Mouse (Mus musculus) MEL (cell line): ENCODE results near the gene Zcchc14. TPM values are rescaled to one million over a fixed set of nuclear protein-coding genes. Genes with fewer than 3 reads are reported as not detected.

Experiments used
- DNase-seq: peaks from one replicate; pipeline ENCODE4 v3.0.0; 2011; ENCODE audit warnings: low read depth, low spot score
- H3K27ac ChIP-seq: 2 replicates; pipeline ENCODE4 v1.5.1; 2012; ENCODE audit warnings: low read depth, mild to moderate bottlenecking, control low read depth, low read length, moderate library complexity; ENCODE audit not compliant: control insufficient read depth
- H3K27me3 ChIP-seq, 2 experiments: fragments of 150-350 bp in 1 of 2; sonication (generic) in 1 of 2; 2 replicates each; pipeline ENCODE4 v1.6.1; 2012; ENCODE audit warnings: low read length in 2 of 2, mild to moderate bottlenecking in 2 of 2, improper control_type of control experiment in 1 of 2, moderate library complexity in 1 of 2; ENCODE audit not compliant: insufficient read depth in 2 of 2, control insufficient read depth in 1 of 2
- H3K36me3 ChIP-seq, 2 experiments: 2 replicates each; pipeline ENCODE4 v1.6.1; 2012 to 2014; ENCODE audit warnings: low read length in 2 of 2, improper control_type of control experiment in 1 of 2, inconsistent platforms in 1 of 2, mild to moderate bottlenecking in 1 of 2; ENCODE audit not compliant: insufficient read depth in 2 of 2, control insufficient read depth in 1 of 2
- H3K4me1 ChIP-seq, 2 experiments: fragments of 150-350 bp in 1 of 2; sonication (generic) in 1 of 2; 2 replicates each; pipeline ENCODE4 v1.6.1; 2012; ENCODE audit warnings: low read length in 2 of 2, improper control_type of control experiment in 1 of 2, mild to moderate bottlenecking in 1 of 2; ENCODE audit not compliant: insufficient read depth in 2 of 2, control insufficient read depth in 1 of 2
- H3K4me3 ChIP-seq, 2 experiments: fragments of 150-350 bp in 1 of 2; sonication (generic) in 1 of 2; 2 replicates each; pipeline ENCODE4 v1.5.1; 2012; ENCODE audit warnings: low read depth in 2 of 2, low read length in 2 of 2, mild to moderate bottlenecking in 2 of 2, moderate library complexity in 2 of 2, control low read depth in 1 of 2, improper control_type of control experiment in 1 of 2; ENCODE audit not compliant: control insufficient read depth in 1 of 2, insufficient read depth in 1 of 2
- H3K79me2 ChIP-seq: 2 replicates; pipeline ENCODE4 v1.6.1; 2012; ENCODE audit warnings: mild to moderate bottlenecking, low read length, moderate library complexity; ENCODE audit not compliant: control insufficient read depth, poor library complexity, insufficient read depth
- H3K9ac ChIP-seq: 2 replicates; pipeline ENCODE4 v1.6.1; 2012; ENCODE audit warnings: low read depth, mild to moderate bottlenecking, control low read depth, low read length, moderate library complexity; ENCODE audit not compliant: control insufficient read depth, poor library complexity, severe bottlenecking
- H3K9me3 ChIP-seq: fragments of 150-350 bp; sonication (generic); replicated peaks from 2 replicates; pipeline ENCODE4 v1.6.1; 2012; ENCODE audit warnings: mild to moderate bottlenecking, low read length, improper control_type of control experiment, moderate library complexity; ENCODE audit not compliant: insufficient read depth
- BHLHE40 ChIP-seq: IDR thresholded peaks from 2 replicates; pipeline ENCODE4 v1.6.1; 2012; ENCODE audit warnings: low read depth, mild to moderate bottlenecking, inconsistent platforms, low read length, improper control_type of control experiment, borderline replicate concordance
- CTCF ChIP-seq, 3 experiments: IDR thresholded peaks in 2 of 3; conservative IDR thresholded peaks in 1 of 3; 2 replicates each; pipeline ENCODE4 v1.5.1; 2011 to 2012; ENCODE audit warnings: low read length in 3 of 3, low read depth in 2 of 3, mild to moderate bottlenecking in 2 of 3, improper control_type of control experiment in 1 of 3, inconsistent platforms in 1 of 3, mixed read lengths in 1 of 3, moderate library complexity in 1 of 3; ENCODE audit not compliant: control insufficient read depth in 1 of 3, insufficient read depth in 1 of 3, poor library complexity in 1 of 3, severe bottlenecking in 1 of 3
- E2F4 ChIP-seq: IDR thresholded peaks from 2 replicates; pipeline ENCODE4 v1.6.1; 2011; ENCODE audit warnings: low read depth, low read length, improper control_type of control experiment, borderline replicate concordance
- GATA1 ChIP-seq: IDR thresholded peaks from 2 replicates; pipeline ENCODE4 v1.6.1; 2011; ENCODE audit warnings: low read depth, low read length, improper control_type of control experiment
- JUND ChIP-seq: IDR thresholded peaks from 2 replicates; pipeline ENCODE4 v1.6.1; 2011; ENCODE audit warnings: low read depth, mild to moderate bottlenecking, improper control_type of control experiment, low read length
- KAT2A ChIP-seq: conservative IDR thresholded peaks from 2 replicates; pipeline ENCODE4 v1.6.1; 2012; ENCODE audit warnings: low read depth, low read length, improper control_type of control experiment, inconsistent platforms
- MAFK ChIP-seq: IDR thresholded peaks from 2 replicates; pipeline ENCODE4 v1.6.1; 2011; ENCODE audit warnings: low read depth, mild to moderate bottlenecking, low read length, improper control_type of control experiment, borderline replicate concordance
- MEF2A ChIP-seq: IDR thresholded peaks from 2 replicates; pipeline ENCODE4 v1.6.1; 2014; ENCODE audit warnings: low read depth, mild to moderate bottlenecking, inconsistent platforms, low read length, improper control_type of control experiment; ENCODE audit not compliant: poor library complexity, insufficient replicate concordance, severe bottlenecking; ENCODE audit errors: extremely low read depth
- MXI1 ChIP-seq: IDR thresholded peaks from 2 replicates; pipeline ENCODE4 v1.6.1; 2011; ENCODE audit warnings: mild to moderate bottlenecking, low read depth, low read length, improper control_type of control experiment
- NRF1 ChIP-seq: IDR thresholded peaks from 2 replicates; pipeline ENCODE4 v1.6.1; 2014; ENCODE audit warnings: low read depth, mild to moderate bottlenecking, inconsistent platforms, low read length, improper control_type of control experiment, moderate library complexity; ENCODE audit not compliant: poor library complexity, insufficient read depth, severe bottlenecking
- POLR2A ChIP-seq, 2 experiments: IDR thresholded peaks; 2 replicates each; pipeline ENCODE4 v1.6.1; 2011 to 2012; ENCODE audit warnings: low read length in 2 of 2, mild to moderate bottlenecking in 2 of 2, control low read depth in 1 of 2, improper control_type of control experiment in 1 of 2, low read depth in 1 of 2, moderate library complexity in 1 of 2; ENCODE audit not compliant: control insufficient read depth in 1 of 2, insufficient read depth in 1 of 2, poor library complexity in 1 of 2
- POLR2AphosphoS2 ChIP-seq: IDR thresholded peaks from 2 replicates; pipeline ENCODE4 v1.6.1; 2011; ENCODE audit warnings: low read length, improper control_type of control experiment
- RCOR1 ChIP-seq: IDR thresholded peaks from 2 replicates; pipeline ENCODE4 v1.6.1; 2012; ENCODE audit warnings: low read depth, mild to moderate bottlenecking, inconsistent platforms, low read length, improper control_type of control experiment
- SIN3A ChIP-seq: IDR thresholded peaks from 2 replicates; pipeline ENCODE4 v1.6.1; 2012; ENCODE audit warnings: low read length, improper control_type of control experiment, inconsistent platforms
- SMC3 ChIP-seq: IDR thresholded peaks from 2 replicates; pipeline ENCODE4 v1.6.1; 2011; ENCODE audit warnings: low read depth, low read length, improper control_type of control experiment
- TAL1 ChIP-seq: IDR thresholded peaks from 2 replicates; pipeline ENCODE4 v1.6.1; 2012; ENCODE audit warnings: mild to moderate bottlenecking, inconsistent platforms, low read length, moderate library complexity, mixed read lengths
- USF1 ChIP-seq: IDR thresholded peaks from 2 replicates; pipeline ENCODE4 v1.6.1; 2014; ENCODE audit warnings: low read depth, mild to moderate bottlenecking, inconsistent platforms, low read length, improper control_type of control experiment, moderate library complexity
- ZC3H11A ChIP-seq: IDR thresholded peaks from 2 replicates; pipeline ENCODE4 v1.6.1; 2012; ENCODE audit warnings: low read depth, mild to moderate bottlenecking, inconsistent platforms, low read length, improper control_type of control experiment
- ZMIZ1 ChIP-seq: IDR thresholded peaks from 2 replicates; pipeline ENCODE4 v1.6.1; 2012; ENCODE audit warnings: low read depth, mild to moderate bottlenecking, inconsistent platforms, low read length, improper control_type of control experiment, moderate library complexity
- ZNF384 ChIP-seq: IDR thresholded peaks from 2 replicates; pipeline ENCODE4 v1.6.1; 2012; ENCODE audit warnings: low read depth, mild to moderate bottlenecking, inconsistent platforms, low read length, improper control_type of control experiment
- polyA plus RNA-seq, 2 experiments: library from polyadenylated mRNA; stranded (reverse) in 1 of 2; unstranded in 1 of 2; fragments of >175 nt in 1 of 2; fragments of >200 nt in 1 of 2; gene quantifications; 2 replicates each; pipeline versions ENCODE4 v1.2.1 to v1.2.4; 2012; ENCODE audit warnings: low replicate concordance in 2 of 2, low read depth in 1 of 2; ENCODE audit not compliant: insufficient read length in 2 of 2, insufficient read depth in 1 of 2, missing spikeins in 1 of 2
- total RNA-seq: library from RNA; depleted of rRNA; stranded (reverse); fragments of 300-350 nt; gene quantifications from 2 replicates; pipeline ENCODE4 v1.2.3, GENCODE M21; 2012

Gene Zcchc14
- total and polyA plus RNA-seq, 3 experiments, result 0.04 to 0.11 TPM; not detected in 1

DNA sequence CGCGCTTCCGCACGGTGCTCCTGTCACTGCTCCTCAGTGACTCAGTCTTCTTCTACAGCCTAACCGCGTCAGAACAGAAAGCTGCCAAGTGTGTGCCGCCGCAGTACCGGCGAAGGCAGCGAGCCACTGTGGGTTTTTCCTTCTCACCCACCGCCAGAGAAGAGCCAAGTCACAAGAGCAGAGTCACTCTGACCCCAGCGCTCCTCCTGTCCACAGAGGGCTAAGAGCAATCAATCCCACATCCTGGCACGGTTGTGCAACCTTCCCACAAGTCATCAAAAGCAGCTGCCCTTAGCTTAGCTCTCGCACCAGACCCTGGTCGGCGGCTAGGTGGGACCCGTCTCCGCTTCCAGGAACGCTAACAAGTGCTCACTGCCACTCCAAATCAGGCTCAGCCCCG lies 82.4 kb downstream of the Zcchc14 start:
- Histone ChIP-seq H3K4me3 (no peak overlapping the region), H3K79me2 (peaks cover 31% of the 10 kb centered on the region), H3K4me1 (no peaks in the 10 kb centered on the region; a peak in 1 of 4 replicates), H3K9me3 (no peaks in the 10 kb centered on the region), H3K36me3 (no peaks in the 10 kb centered on the region), H3K27ac (no peak overlapping the region), H3K9ac (no peak overlapping the region), H3K27me3 (no peaks in the 10 kb centered on the region)
- TF ChIP-seq MEF2A, result no peak
- no peak for TF ChIP-seq NRF1
- TF ChIP-seq RCOR1, result no peak
- TF ChIP-seq ZMIZ1, result no peak
- no peak for TF ChIP-seq CTCF (IDR thresholded peaks at IDR 0.05 in 2 of 3, conservative IDR thresholded peaks at IDR 0.05 in 1 of 3; ENCODE audit: control insufficient read depth in 1 of 3, insufficient read depth in 1 of 3, low read depth in 2 of 3, low read length in 3 of 3, poor library complexity in 1 of 3, severe bottlenecking in 1 of 3)
- no peak for TF ChIP-seq BHLHE40
- no peak for TF ChIP-seq KAT2A
- TF ChIP-seq SIN3A, result no peak
- TF ChIP-seq SMC3, result no peak
- no peak for TF ChIP-seq TAL1
- TF ChIP-seq POLR2A (IDR thresholded peaks at IDR 0.05; ENCODE audit: control insufficient read depth in 1 of 2, insufficient read depth in 1 of 2, low read depth in 1 of 2, low read length in 2 of 2, poor library complexity in 1 of 2), result no peak
- TF ChIP-seq GATA1, result no peak
- no peak for DNase-seq

DNA sequence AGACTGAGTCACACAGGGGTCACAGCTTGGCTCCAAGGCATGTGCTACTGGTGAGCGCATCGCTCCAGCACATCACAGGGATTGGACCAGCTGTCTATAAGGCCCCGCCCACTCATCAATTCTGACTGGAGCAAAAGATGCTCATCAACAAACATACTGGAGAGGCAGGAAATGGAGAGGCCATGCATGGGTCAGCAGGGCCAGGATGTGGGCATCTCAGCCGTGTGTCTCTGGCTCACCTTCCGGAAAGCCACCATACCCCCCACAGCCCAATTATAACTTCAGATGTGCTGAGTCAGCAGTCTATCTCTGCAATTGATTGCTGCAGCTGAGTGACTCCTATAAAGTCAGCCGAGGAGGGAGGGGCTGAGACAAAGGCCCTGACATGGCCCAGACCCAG lies 84.4 kb downstream of the Zcchc14 start:
- Histone ChIP-seq H3K4me1 (no peaks in the 10 kb centered on the region), H3K27me3 (no peaks in the 10 kb centered on the region), H3K27ac (no peak overlapping the region), H3K4me3 (no peak overlapping the region), H3K36me3 (no peaks in the 10 kb centered on the region; a peak in 1 of 4 replicates), H3K79me2 (peaks cover 12% of the 10 kb centered on the region), H3K9me3 (no peaks in the 10 kb centered on the region), H3K9ac (no peak overlapping the region)
- TF ChIP-seq MAFK (peak; percentile 90), USF1 (no peak)
- DNase-seq, result no peak

DNA sequence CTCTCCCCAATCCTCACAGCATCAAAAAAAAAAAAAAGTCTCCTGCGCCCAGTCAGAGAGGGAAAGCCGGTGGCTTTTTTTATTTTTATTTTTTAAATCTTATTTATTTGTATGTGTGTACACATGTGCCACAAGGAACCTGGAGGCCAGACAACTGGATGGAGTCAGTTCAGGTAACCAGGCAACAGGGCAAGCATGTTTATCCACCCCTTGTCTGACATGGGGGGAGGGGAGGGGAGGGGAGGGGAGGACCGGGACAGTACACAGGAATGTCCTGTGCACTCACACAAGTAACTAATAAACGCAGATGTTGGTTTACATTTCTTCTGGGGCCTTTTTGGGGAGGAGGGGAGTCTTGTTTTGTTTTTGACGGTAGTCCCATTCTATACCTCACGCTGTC lies 89.0 kb downstream of the Zcchc14 start:
- H3K27me3 ChIP-seq, result no peaks in the 10 kb centered on the region
- no peak overlapping the region for H3K9ac ChIP-seq
- H3K4me3 ChIP-seq, result no peak overlapping the region
- H3K27ac ChIP-seq, result no peak overlapping the region
- H3K4me1 ChIP-seq, result no peaks in the 10 kb centered on the region
- peaks cover 3% of the 10 kb centered on the region; the same call in 1 of the 2 replicates for H3K79me2 ChIP-seq
- no peaks in the 10 kb centered on the region; a peak in 1 of 4 replicates for H3K36me3 ChIP-seq
- H3K9me3 ChIP-seq, result no peaks in the 10 kb centered on the region
- DNase-seq, result no peak
- TF ChIP-seq MXI1, result no peak
- TF ChIP-seq ZNF384, result no peak
- no peak for TF ChIP-seq ZC3H11A
- TF ChIP-seq MAFK, result no peak
- TF ChIP-seq E2F4, result no peak
- TF ChIP-seq RCOR1, result no peak
- no peak for TF ChIP-seq JUND
- no peak for TF ChIP-seq POLR2AphosphoS2
